Mouse (Mus musculus): ENCODE results near the gene Folr2.

GRCm38 (mm10) chr7:101858362-101858761 is 1.4 kb upstream of the Folr2 start:
- TF ChIP-seq CTCF (IDR thresholded peaks at IDR 0.05; ENCODE audit: low read depth) (no peak), EP300 (IDR thresholded peaks at IDR 0.05; ENCODE audit: low read depth) (no peak)
